Mouse (Mus musculus): ENCODE results near the gene Ccer1. TPM values are rescaled to one million over a fixed set of nuclear protein-coding genes. Genes with fewer than 3 reads are reported as not detected.

Ccer1 gene
- 0.10 TPM in 1 of 2 replicates, not detected in the other for polyA plus RNA-seq (2015; fragmentation: Nextera tagmentation; extraction: Ambion mirVana)

- H3K9ac ChIP-seq: no peak within 1 kb of the TSS
- no peaks in the 10 kb centered on the region; the same call in 1 of the 2 replicates for H3K36me3 ChIP-seq
- H3K27me3 ChIP-seq: no peaks in the 10 kb centered on the region
- no peak within 1 kb of the TSS for H3K4me3 ChIP-seq
- ATAC-seq (ENCODE audit: low FRiP score, low read depth): no peak
- H3K9me3 ChIP-seq: no peaks in the 10 kb centered on the region
- H3K4me2 ChIP-seq (replicated peaks): no peak within 1 kb of the TSS
- no peaks in the 10 kb centered on the region for H3K4me1 ChIP-seq
- no peak within 1 kb of the TSS for H3K27ac ChIP-seq
- WGBS: 72% methylated on average over 20 of the region's 20 CpGs
Measured at GRCm38 (mm10) chr10:97692913-97693312, at the start of gene Ccer1. Gene Ccer1, plus strand, starts transcription at chr10:97693059.

- ATAC-seq (ENCODE audit: low FRiP score, low read depth): no peak
- H3K4me2 ChIP-seq (replicated peaks): no peak within 1 kb of the TSS
- no peak within 1 kb of the TSS for H3K27ac ChIP-seq
- WGBS: 80% methylated on average over 2 of the region's 2 CpGs
- H3K4me3 ChIP-seq: no peak within 1 kb of the TSS
- H3K9me3 ChIP-seq: no peaks in the 10 kb centered on the region
- H3K4me1 ChIP-seq: no peaks in the 10 kb centered on the region
- no peaks in the 10 kb centered on the region for H3K27me3 ChIP-seq
- no peaks in the 10 kb centered on the region for H3K36me3 ChIP-seq
- H3K9ac ChIP-seq: no peak within 1 kb of the TSS
Measured at GRCm38 (mm10) chr10:97643768-97644167, 49.1 kb upstream of the Ccer1 start, which contains the start of gene Epyc. Gene Epyc, plus strand, starts transcription at chr10:97644068.

GRCm38 (mm10) chr10:97650334-97650733 lies 42.5 kb upstream of the Ccer1 start:
- no peak for ATAC-seq (ENCODE audit: low FRiP score, low read depth)
- Histone ChIP-seq H3K4me3 (no peak overlapping the region), H3K27ac (no peak overlapping the region), H3K9ac (no peak overlapping the region), H3K4me1 (no peaks in the 10 kb centered on the region), H3K9me3 (no peaks in the 10 kb centered on the region), H3K36me3 (no peaks in the 10 kb centered on the region), H3K4me2 (replicated peaks) (no peak overlapping the region), H3K27me3 (no peaks in the 10 kb centered on the region)
- WGBS: 50% methylated on average over 2 of the region's 2 CpGs

GRCm38 (mm10) chr10:97659489-97659888 lies 33.4 kb upstream of the Ccer1 start:
- no peak overlapping the region for H3K9ac ChIP-seq
- H3K36me3 ChIP-seq: no peaks in the 10 kb centered on the region
- no peak overlapping the region for H3K4me3 ChIP-seq
- no peaks in the 10 kb centered on the region for H3K9me3 ChIP-seq
- H3K27me3 ChIP-seq: no peaks in the 10 kb centered on the region
- no peak for ATAC-seq (ENCODE audit: low FRiP score, low read depth)
- no peaks in the 10 kb centered on the region for H3K4me1 ChIP-seq
- WGBS: 85% methylated on average over 1 of the region's 1 CpGs
- no peak overlapping the region for H3K4me2 ChIP-seq (replicated peaks)
- no peak overlapping the region for H3K27ac ChIP-seq

- Histone ChIP-seq H3K4me2 (replicated peaks) (no peak overlapping the region), H3K9me3 (no peaks in the 10 kb centered on the region)
Measured at GRCm38 (mm10) chr10:97668656-97669055, 24.2 kb upstream of the Ccer1 start.

GRCm38 (mm10) chr10:97670202-97670601 lies 22.7 kb upstream of the Ccer1 start:
- no peak overlapping the region for H3K27ac ChIP-seq
- 49% methylated on average over 4 of the region's 4 CpGs for WGBS
- no peak overlapping the region for H3K4me2 ChIP-seq (replicated peaks)
- no peaks in the 10 kb centered on the region for H3K9me3 ChIP-seq
- peak; percentile 54; the same call in 1 of the 2 replicates for ATAC-seq (ENCODE audit: low FRiP score, low read depth)
- no peaks in the 10 kb centered on the region for H3K36me3 ChIP-seq
- H3K4me1 ChIP-seq: 0 out of 2 replicates have a peak, but pooled peaks cover 4% of the 10 kb centered on the region
- H3K9ac ChIP-seq: no peak overlapping the region
- H3K4me3 ChIP-seq: no peak overlapping the region
- H3K27me3 ChIP-seq: no peaks in the 10 kb centered on the region

More at GRCm38 (mm10) chr10:97668656-97669055, 24.2 kb upstream of the Ccer1 start:
- Histone ChIP-seq H3K27ac (peak overlapping the region; percentile 11; the same call in 1 of the 2 replicates), H3K9ac (no peak overlapping the region), H3K4me1 (0 out of 2 replicates have a peak, but pooled peaks cover 4% of the 10 kb centered on the region), H3K36me3 (no peaks in the 10 kb centered on the region), H3K4me3 (no peak overlapping the region), H3K27me3 (no peaks in the 10 kb centered on the region)
- 46% methylated on average over 4 of the region's 4 CpGs for WGBS
- peak; percentile 77 for ATAC-seq (ENCODE audit: low FRiP score, low read depth)

- no peaks in the 10 kb centered on the region for H3K27me3 ChIP-seq
Measured at GRCm38 (mm10) chr10:97673239-97673638, 19.6 kb upstream of the Ccer1 start.

GRCm38 (mm10) chr10:97682981-97683380 lies 9.9 kb upstream of the Ccer1 start:
- Histone ChIP-seq H3K4me1 (no peaks in the 10 kb centered on the region), H3K9me3 (no peaks in the 10 kb centered on the region), H3K9ac (no peak overlapping the region), H3K27me3 (no peaks in the 10 kb centered on the region), H3K36me3 (no peaks in the 10 kb centered on the region), H3K4me2 (replicated peaks) (no peak overlapping the region), H3K27ac (no peak overlapping the region), H3K4me3 (no peak overlapping the region)
- no peak for ATAC-seq (ENCODE audit: low FRiP score, low read depth)

More at GRCm38 (mm10) chr10:97673239-97673638, 19.6 kb upstream of the Ccer1 start:
- H3K27ac ChIP-seq: no peak overlapping the region
- H3K9ac ChIP-seq: no peak overlapping the region
- H3K4me1 ChIP-seq: 0 out of 2 replicates have a peak, but pooled peaks cover 4% of the 10 kb centered on the region
- no peaks in the 10 kb centered on the region for H3K9me3 ChIP-seq
- WGBS: 72% methylated on average over 2 of the region's 2 CpGs
- no peak for ATAC-seq (ENCODE audit: low FRiP score, low read depth)
- H3K4me2 ChIP-seq (replicated peaks): no peak overlapping the region
- no peaks in the 10 kb centered on the region for H3K36me3 ChIP-seq
- no peak overlapping the region for H3K4me3 ChIP-seq

GRCm38 (mm10) chr10:97687198-97687597 lies 5.7 kb upstream of the Ccer1 start:
- no peaks in the 10 kb centered on the region for H3K9me3 ChIP-seq
- no peak for ATAC-seq (ENCODE audit: low FRiP score, low read depth)
- no peak overlapping the region for H3K9ac ChIP-seq
- 78% methylated on average over 1 of the region's 1 CpGs for WGBS
- no peak overlapping the region for H3K4me3 ChIP-seq
- H3K4me1 ChIP-seq: no peaks in the 10 kb centered on the region
- no peaks in the 10 kb centered on the region for H3K27me3 ChIP-seq
- no peak overlapping the region for H3K27ac ChIP-seq
- H3K4me2 ChIP-seq (replicated peaks): no peak overlapping the region
- no peaks in the 10 kb centered on the region for H3K36me3 ChIP-seq

GRCm38 (mm10) chr10:97689425-97689824 lies 3.4 kb upstream of the Ccer1 start:
- WGBS: 87% methylated on average over 3 of the region's 3 CpGs
- no peak for ATAC-seq (ENCODE audit: low FRiP score, low read depth)
- no peaks in the 10 kb centered on the region for H3K4me1 ChIP-seq

GRCm38 (mm10) chr10:97693398-97694135 lies 708 bp downstream of the Ccer1 start:
- Histone ChIP-seq H3K36me3 (no peaks in the 10 kb centered on the region; the same call in 1 of the 2 replicates), H3K4me1 (no peaks in the 10 kb centered on the region), H3K27me3 (no peaks in the 10 kb centered on the region), H3K9me3 (no peaks in the 10 kb centered on the region), H3K4me2 (replicated peaks) (no peak overlapping the region), H3K27ac (no peak overlapping the region), H3K9ac (no peak overlapping the region), H3K4me3 (no peak overlapping the region)
- ATAC-seq (ENCODE audit: low FRiP score, low read depth): no peak
- 93% methylated on average over 37 of the region's 37 CpGs for WGBS

More at GRCm38 (mm10) chr10:97689425-97689824, 3.4 kb upstream of the Ccer1 start:
- Histone ChIP-seq H3K9ac (no peak overlapping the region), H3K36me3 (no peaks in the 10 kb centered on the region; the same call in 1 of the 2 replicates), H3K27me3 (no peaks in the 10 kb centered on the region), H3K4me3 (no peak overlapping the region), H3K9me3 (no peaks in the 10 kb centered on the region), H3K4me2 (replicated peaks) (no peak overlapping the region), H3K27ac (no peak overlapping the region)

GRCm38 (mm10) chr10:97702321-97702720 lies 9.5 kb downstream of the Ccer1 start:
- no peak overlapping the region for H3K9ac ChIP-seq
- no peaks in the 10 kb centered on the region for H3K27me3 ChIP-seq
- H3K4me1 ChIP-seq: no peaks in the 10 kb centered on the region
- no peaks in the 10 kb centered on the region for H3K36me3 ChIP-seq
- no peaks in the 10 kb centered on the region for H3K9me3 ChIP-seq
- no peak overlapping the region for H3K4me3 ChIP-seq
- no peak overlapping the region for H3K27ac ChIP-seq
- H3K4me2 ChIP-seq (replicated peaks): no peak overlapping the region
- ATAC-seq (ENCODE audit: low FRiP score, low read depth): no peak

Measured in limb, embryonic 13.5 days (tissue).